Comparison of ENCODE assay signal across 11 mouse cellular contexts in the genomic region with DNA sequence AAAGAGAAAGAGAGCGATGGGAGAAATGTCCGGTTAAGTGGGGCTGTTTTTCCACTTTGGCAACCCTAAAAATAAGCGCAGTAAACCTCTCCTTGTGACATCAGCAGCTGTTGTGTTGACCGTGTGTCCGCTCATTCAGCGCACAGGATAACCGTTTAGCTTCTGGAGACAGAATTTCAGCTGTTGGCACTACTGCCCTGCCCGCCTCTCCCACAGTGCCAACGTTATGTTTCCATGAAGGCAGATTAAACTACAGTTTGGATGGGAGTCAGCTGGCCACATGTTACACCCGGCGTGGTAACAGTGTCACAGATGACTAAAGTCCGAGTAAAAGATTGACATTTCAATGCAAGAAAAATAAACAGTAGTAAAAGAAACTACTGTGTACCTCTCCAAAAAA. TPM values are rescaled to one million over a fixed set of nuclear protein-coding genes. Genes with fewer than 3 reads are reported as not detected.
DNase-seq lines count a peak whose midpoint lies in the region; ATAC-seq lines count a peak whose summit lies in the region.
"Had no signal": no experiment of that assay in that cellular context is flagged by ENCODE, and none has a peak within 500 bp of the region (broad histone marks: within the 10 kb centered on the region; RNA-seq: fewer than 3 reads in every experiment).

No protein-coding gene starts in this region.

- no peak overlapping the region for H3K9ac ChIP-seq in heart, embryonic 13.5 days
- H3K9ac ChIP-seq: forebrain, embryonic 12.5 days; liver, embryonic 14.5 days had no signal

- no peaks in the 10 kb centered on the region for H3K36me3 ChIP-seq in heart, embryonic 13.5 days
- H3K36me3 ChIP-seq in heart, embryonic 10.5 days: no peaks in the 10 kb centered on the region
- H3K36me3 ChIP-seq: forebrain, embryonic 12.5 days; G1E had no signal

- H3K27me3 ChIP-seq in heart, embryonic 13.5 days (replicated peaks): no peaks in the 10 kb centered on the region
- no peaks in the 10 kb centered on the region for H3K27me3 ChIP-seq in heart, embryonic 10.5 days (ENCODE audit: insufficient read depth, poor library complexity, severe bottlenecking)
- H3K27me3 ChIP-seq: forebrain, embryonic 12.5 days had no signal

- WGBS in heart, embryonic 13.5 days: 62% methylated on average over 12 of the region's 12 CpGs
- WGBS in heart, embryonic 10.5 days: 69% methylated on average over 12 of the region's 12 CpGs

- H3K4me3 ChIP-seq in heart, embryonic 13.5 days: no peak overlapping the region
- no peak overlapping the region for H3K4me3 ChIP-seq in heart, embryonic 10.5 days
- H3K4me3 ChIP-seq: forebrain, embryonic 12.5 days had no signal

- H3K27ac ChIP-seq in heart, embryonic 13.5 days (replicated peaks): no peak overlapping the region
- no peak overlapping the region for H3K27ac ChIP-seq in heart, embryonic 10.5 days
- H3K27ac ChIP-seq: forebrain, embryonic 12.5 days; liver, embryonic 14.5 days had no signal

- no peak for ATAC-seq in heart, embryonic 13.5 days (ENCODE audit: extremely low read depth, insufficient number of reproducible peaks, low FRiP score, low TSS enrichment)

- H3K4me2 ChIP-seq in heart, embryonic 13.5 days: peak overlapping the region; percentile 13; the same call in 1 of the 2 replicates
- H3K4me2 ChIP-seq: forebrain, embryonic 12.5 days had no signal

- no peaks in the 10 kb centered on the region for H3K9me3 ChIP-seq in heart, embryonic 13.5 days
- H3K9me3 ChIP-seq in heart, embryonic 10.5 days: no peaks in the 10 kb centered on the region
- H3K9me3 ChIP-seq: forebrain, embryonic 12.5 days; G1E had no signal

- no peak for DNase-seq in heart, embryonic 10.5 days (ENCODE audit: low spot score)
- DNase-seq in testis, postnatal 14 days (ENCODE audit: low spot score): peak; percentile 12
- no peak for DNase-seq in testis, postnatal 10 days (ENCODE audit: low spot score)
- DNase-seq in gastrocnemius, postnatal 25 days: peak; percentile 41
- DNase-seq in skeletal muscle tissue, adult 2 months (ENCODE audit: low read depth, low spot score): peak; percentile 36
- DNase-seq in right cerebral cortex, postnatal 4 days: no peak
- no peak for DNase-seq in frontal cortex, adult 2 months (ENCODE audit: extremely low spot score in 1 of 2, low spot score in 1 of 2)

- peaks cover 6% of the 10 kb centered on the region; the same call in 1 of the 2 replicates for H3K4me1 ChIP-seq in heart, embryonic 13.5 days
- peaks cover 3% of the 10 kb centered on the region; the same call in 1 of the 2 replicates for H3K4me1 ChIP-seq in heart, embryonic 10.5 days
- H3K4me1 ChIP-seq: forebrain, embryonic 12.5 days had no signal

RNA-seq across cellular contexts. Expression of gene Dhrs7, which starts 29.7 kb away (rescaled TPM):
- 53.1 and 58.7 TPM in 2 replicates for polyA plus RNA-seq in heart, embryonic 13.5 days (2015; fragmentation: Nextera tagmentation; extraction: Ambion mirVana)
- 22.1 and 28.1 TPM in 2 replicates for polyA plus RNA-seq in heart, embryonic 10.5 days (2016; fragmentation: Nextera tagmentation; extraction: Ambion mirVana)
- 10 to 100 TPM; 17.3 to 26.6 TPM for total RNA-seq in gastrocnemius, postnatal 25 days (2021)
- 44.6 and 47.8 TPM in 2 replicates for polyA plus RNA-seq in frontal cortex, adult 2 months (2012; rRNA removed)

RNA-seq across cellular contexts. Expression of gene Gm4756, which starts 45.0 kb away (rescaled TPM):
- polyA plus RNA-seq in heart, embryonic 13.5 days (2015; fragmentation: Nextera tagmentation; extraction: Ambion mirVana): not detected in 2 replicates
- not detected in 2 replicates for polyA plus RNA-seq in heart, embryonic 10.5 days (2016; fragmentation: Nextera tagmentation; extraction: Ambion mirVana)
- total RNA-seq in gastrocnemius, postnatal 25 days (2021): not detected
- not detected in 2 replicates for polyA plus RNA-seq in frontal cortex, adult 2 months (2012; rRNA removed)
- polyA plus RNA-seq: forebrain, embryonic 12.5 days; G1E had no signal

Comparison
In these comparisons a context has a peak if more than half of its experiments do, and no peak if none do; other contexts are left out.
1. DNase-seq: peak in testis, postnatal 14 days (single experiment), gastrocnemius, postnatal 25 days (single experiment) and skeletal muscle tissue, adult 2 months (single experiment); none in heart, embryonic 10.5 days (single experiment), testis, postnatal 10 days (single experiment), right cerebral cortex, postnatal 4 days (single experiment) and frontal cortex, adult 2 months (0 of 2).